Mouse (Mus musculus) activated CD4-positive, CD25-positive, alpha-beta regulatory T cell, adult 4 months (primary cell): ENCODE measurements around the gene Plxnb1. TPM values are rescaled to one million over a fixed set of nuclear protein-coding genes. Genes with fewer than 3 reads are reported as not detected.

Experiments used
- ATAC-seq: one replicate; pipeline ENCODE4 v1.8.0; 2017
- polyA plus RNA-seq, 2 experiments: library from polyadenylated mRNA; unstranded; fragments of 100-300 nt; shearing (Covaris generic); gene quantifications; one replicate each; pipeline ENCODE4 v1.2.1; 2017

The Plxnb1 gene
- polyA plus RNA-seq: under 1 TPM; 0.16 to 0.80 TPM

DNA sequence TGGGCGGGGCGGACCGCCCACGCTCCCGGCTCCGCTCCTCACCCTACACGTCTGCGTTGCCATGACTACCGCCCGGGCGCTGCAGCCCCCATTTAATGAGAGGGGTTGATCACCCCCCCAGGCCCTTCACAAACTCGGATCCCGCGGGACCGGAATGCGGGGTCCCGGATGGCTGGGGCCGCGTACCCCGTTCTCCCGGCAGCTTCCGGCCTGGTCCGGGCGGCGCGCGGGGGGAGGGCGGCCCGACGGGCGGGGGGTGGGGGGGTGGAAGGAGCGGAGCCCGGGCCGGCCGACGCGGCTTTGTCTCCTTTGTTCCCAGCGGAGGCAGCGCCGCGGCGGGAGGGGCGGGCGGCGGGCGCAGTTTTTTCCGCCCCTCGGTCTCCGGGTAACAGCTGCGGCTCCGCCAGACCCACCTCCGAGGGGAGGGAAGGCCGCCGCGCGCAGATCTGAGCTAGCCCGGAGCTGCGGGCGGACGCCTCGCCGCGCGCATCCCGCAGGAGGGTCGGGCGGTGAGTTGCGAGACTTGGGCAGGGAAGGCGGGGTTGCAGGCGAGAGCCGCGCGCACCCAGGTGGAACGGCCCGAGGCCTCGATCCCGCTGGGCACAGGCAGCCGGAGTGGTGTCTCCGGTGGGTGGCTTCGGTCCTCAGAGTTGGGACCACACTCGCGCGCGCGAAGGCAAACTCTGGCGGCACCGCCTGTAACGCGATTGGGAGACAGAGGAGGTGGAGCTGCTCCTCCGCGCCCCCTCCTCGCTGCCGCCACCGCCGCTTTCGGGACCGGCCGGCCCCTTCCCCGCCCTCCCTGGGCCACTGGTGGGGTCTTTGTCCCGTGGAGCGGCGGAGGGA is at the start of gene Plxnb1:
Plxnb1 (plus strand) TSS at position 253 of the 846 bp plus-strand sequence.
- peak; percentile 59 for ATAC-seq

DNA sequence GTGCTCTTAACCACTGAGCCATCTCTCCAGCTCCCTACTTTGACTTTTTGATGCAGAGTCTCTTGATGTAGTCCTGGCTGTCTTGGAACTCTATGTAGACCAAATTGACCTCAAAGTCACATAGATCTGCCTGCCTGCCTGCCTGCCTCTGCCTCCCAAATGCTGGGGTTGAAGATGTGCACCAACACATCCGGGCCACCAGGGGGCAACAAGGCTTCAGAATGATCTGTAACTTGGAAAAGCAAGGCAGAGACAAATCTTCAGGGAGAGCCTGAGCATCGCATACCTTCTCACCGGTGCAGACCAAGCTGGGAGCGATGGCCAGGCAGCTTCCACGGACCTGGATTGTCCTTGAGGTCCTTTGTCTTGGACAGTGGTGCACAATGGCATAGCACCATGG is 48.9 kb upstream of the Plxnb1 start:
- peak; percentile 18 for ATAC-seq

DNA sequence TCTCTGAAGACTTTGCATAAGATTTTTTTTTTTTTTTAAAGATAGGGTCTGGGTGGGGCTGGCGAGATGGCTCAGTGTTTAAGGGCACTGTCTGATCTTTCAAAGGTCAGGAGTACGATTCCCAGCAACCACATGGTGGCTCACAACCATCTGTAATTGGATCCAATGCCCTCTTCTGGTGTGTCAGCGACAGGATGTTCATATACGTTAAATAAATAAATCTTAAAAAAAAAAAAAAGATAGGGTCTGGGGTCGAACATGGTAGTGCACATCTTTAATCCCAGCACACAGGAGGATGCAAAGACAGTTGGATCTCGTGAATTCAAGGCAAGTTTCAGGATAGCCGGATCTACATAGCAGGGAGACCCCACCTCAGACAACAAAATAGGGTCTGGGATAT is 45.9 kb upstream of the Plxnb1 start:
- no peak for ATAC-seq

- no peak for ATAC-seq
Measured at GRCm38 (mm10) chr9:109049996-109050673, 45.1 kb upstream of the Plxnb1 start.

- no peak for ATAC-seq
Measured at GRCm38 (mm10) chr9:109050674-109050997, 44.6 kb upstream of the Plxnb1 start.

DNA sequence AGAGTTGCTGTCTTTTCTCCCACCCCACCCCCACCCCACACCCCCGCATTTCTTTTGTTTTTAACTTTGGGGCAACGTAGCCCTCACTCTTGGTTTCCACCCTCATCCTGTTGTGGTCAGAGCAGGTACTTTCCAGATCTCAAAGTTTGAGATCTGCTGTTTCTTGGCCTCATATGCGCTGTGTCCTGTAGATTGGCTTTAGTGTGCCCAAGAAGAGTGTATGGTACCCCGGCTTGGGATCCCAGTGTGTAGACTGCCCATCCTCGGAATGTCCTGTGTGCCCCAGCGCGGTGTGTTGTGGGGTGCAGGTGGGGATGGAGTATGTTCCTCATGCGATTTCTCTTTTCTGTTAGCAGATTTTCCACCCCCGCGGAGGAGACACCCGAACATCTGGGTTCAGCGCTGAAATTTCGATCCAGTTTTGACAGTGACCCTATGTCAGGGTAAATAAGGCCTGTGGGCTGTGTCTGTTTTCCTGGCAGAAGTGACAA is 44.1 kb upstream of the Plxnb1 start:
- peak; percentile 50 for ATAC-seq

GRCm38 (mm10) chr9:109051651-109052489 is 43.3 kb upstream of the Plxnb1 start:
- peak; percentile 47 for ATAC-seq

DNA sequence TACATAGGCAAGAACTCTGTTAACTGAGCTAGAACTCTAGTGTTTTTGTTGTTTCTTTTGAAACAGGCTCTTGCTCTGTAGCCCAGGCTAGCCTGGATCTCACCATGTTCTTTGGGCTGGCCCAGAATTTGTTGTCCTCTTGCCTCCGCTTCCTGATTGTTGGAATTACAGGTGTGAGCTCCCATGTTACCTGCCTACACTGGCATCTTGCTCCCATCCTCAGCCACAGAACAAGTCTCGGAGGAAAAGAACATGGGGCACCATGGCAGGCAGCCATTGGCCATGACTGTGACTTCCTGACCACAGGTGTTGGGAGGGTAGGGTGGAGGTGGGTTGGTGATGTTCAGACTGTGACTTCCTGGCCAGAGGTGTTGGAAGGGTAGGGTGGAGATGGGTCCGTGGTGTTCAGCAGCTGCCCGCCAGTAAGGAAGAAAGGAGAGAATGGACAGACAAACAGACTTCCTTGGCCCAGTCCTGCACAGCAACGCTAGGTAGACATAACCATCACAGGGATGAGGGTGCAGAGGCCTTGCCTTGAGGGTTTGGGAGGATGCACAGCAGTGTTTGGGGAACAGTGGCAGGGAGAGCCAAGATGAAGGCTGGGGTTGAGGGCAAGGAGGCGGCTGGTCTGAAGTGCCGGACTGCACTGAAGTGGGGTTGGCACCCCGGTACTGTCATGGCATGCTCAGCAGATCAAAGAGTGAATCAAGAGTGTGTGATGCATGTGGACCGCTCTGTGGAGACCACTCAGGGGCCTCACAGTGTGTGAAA is 42.5 kb upstream of the Plxnb1 start:
- ATAC-seq: peak; percentile 31

DNA sequence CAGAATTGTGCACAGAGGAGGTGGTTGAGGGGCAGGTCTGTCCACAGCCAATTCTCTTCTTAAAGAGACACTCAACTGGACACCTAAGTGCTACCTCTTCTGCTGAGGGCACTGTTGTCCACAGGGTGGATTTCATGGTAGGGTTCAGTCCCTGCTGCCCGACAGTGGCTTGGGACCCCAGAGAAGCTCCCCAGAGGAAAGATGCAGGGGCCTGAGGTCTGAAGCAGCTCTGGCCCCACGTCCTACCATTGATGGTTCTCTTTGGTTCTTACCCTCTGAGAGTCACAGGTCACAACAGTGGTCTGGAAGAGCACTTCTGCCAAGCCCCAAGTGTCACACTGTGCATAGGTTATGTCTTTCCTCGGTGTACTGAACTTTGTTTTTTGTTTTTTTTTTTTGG is 41.8 kb upstream of the Plxnb1 start:
- ATAC-seq: no peak

DNA sequence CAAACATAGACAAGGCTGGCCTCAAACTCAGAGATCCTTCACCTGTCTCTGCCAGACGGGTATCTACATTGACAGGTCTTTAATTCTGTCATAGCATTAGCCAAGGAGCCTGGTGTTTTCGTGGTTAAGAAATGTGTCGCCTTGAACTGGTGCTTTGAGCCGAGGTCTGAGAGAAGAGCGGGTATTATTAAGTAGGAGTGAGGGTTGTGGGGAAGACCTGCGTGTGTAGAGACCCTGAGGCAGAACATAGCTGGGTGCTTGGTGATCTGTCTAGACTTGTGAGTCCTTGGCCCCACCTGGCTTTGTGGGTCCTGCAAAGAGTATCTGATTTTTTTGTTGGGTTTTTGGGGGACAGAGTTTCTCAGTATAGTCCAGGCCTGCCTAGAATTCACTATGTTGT is 41.3 kb upstream of the Plxnb1 start:
- no peak for ATAC-seq

DNA sequence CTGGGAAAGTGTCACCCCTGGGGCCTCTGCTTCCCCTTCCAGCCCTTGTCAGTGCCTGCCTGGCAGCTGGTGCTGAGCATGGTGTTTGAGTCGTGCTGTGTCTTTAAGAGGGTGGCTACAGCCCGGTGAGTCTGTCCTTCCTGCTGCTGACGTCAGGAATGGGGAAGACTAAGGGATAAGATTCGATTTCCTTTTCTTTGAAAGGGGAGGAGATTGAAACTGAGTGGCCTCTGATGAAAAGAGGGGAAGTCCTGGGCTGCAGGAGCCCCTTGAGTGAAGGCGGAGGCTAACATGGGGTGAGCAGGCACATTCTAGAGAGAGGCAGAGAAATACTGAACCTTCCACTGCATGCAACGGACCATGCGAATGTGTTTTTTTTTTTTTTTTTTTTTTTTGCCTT is 40.5 kb upstream of the Plxnb1 start:
- peak; percentile 23 for ATAC-seq

DNA sequence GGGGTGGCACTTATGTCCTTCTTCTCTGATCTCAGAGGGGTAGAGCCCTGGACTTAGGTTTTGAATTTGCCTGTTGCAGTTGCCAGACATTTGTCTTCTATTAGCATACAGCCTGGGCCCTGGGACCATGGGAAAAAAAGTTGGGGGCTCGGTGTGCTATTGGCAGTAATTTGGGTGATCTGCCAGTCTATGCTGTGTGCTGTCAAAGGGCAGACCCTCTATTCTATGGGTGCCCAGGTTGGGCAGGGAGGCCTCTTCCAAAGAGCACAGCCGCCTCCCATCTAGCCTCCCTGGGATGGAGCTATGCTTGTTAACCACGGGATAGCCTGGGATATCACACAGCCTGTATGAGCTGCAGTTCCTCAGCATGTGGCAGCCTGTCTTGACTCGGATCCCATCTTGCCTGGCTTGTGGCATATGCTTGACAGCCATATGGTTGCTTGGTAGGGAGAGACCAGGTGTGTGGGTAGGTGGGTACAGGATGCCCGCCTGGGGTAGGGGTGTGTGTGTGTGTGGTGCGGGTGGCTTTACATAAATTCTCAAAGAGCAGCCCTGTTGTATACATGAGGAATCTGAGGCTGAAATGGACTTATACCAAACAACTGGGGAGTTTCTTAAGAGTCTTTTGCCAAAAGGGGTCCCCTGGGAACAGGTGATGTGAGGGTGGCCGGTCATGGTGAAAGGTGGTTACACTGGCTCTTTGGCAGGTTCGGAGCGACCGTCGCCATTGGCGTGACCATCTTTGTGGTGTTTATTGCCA is 39.7 kb upstream of the Plxnb1 start:
- ATAC-seq: no peak

DNA sequence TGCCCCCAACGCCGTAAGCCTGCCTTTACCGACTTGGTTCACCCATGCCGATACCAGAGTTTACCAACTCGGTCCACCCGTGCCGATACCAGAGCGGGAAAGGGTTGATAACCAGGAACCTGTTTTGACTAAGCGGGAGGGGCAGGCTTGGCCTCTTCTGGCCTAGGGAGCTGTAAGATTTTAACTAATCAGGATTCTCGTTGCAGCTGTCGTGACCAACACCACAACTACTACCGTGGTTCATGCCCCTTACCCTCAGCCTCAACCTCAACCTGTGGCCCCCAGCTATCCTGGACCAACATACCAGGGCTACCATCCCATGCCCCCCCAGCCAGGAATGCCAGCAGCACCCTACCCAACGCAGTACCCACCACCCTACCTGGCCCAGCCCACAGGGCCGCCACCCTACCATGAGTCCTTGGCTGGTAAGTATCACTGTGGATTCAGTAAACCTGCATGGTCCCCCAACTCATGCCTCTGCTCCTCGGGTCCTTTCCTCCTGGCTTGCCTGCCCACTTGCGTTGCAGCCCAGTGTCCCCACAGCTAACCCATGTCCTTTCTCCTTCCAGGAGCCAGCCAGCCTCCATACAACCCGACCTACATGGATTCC is 39.0 kb upstream of the Plxnb1 start:
- no peak for ATAC-seq

GRCm38 (mm10) chr9:109056916-109057315 is 38.3 kb upstream of the Plxnb1 start:
- ATAC-seq: no peak

- ATAC-seq: no peak
Measured at GRCm38 (mm10) chr9:109057543-109057942, 37.6 kb upstream of the Plxnb1 start.

DNA sequence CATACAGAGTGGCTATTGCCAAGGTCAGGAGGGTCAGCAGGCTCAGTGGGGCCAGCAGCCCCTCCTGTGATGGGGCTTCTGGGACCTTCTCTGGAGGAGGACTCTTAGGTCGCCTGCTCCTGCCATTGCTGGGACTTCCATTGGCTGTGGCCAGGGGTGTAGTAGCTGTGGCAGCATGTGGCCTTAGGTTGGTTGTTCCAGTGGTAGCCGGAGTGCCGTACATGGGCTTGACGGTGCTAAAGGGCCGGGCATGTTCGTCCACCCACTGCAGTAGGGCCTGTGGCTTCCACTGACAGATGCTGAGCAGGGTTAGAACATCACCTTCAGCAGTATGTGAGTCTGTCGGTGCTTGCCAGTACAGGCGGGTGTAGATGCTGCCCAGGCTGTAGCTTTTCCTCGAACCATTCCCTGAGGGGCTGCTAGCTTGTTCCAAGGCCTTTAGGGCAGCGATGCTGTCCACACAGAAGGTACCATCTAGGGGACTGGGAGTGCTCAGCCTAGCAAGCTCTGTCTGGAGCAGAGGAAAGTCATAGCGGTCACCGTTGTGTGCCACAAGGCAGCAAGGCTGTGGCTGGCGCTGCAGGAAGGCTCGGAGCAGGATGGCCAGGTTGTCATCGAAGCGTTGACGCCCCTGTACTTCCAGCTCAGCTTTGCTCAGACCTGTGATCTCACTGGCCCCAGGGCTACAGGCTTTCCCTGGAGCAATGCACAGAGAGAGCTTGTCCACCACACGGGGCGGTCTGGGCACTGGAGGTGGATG is 37.0 kb upstream of the Plxnb1 start:
- ATAC-seq: no peak

GRCm38 (mm10) chr9:109059136-109059903 is 35.9 kb upstream of the Plxnb1 start, which contains the start of gene Trex1:
Trex1 (minus strand) TSS chr9:109059734.
- ATAC-seq: peak; percentile 59

DNA sequence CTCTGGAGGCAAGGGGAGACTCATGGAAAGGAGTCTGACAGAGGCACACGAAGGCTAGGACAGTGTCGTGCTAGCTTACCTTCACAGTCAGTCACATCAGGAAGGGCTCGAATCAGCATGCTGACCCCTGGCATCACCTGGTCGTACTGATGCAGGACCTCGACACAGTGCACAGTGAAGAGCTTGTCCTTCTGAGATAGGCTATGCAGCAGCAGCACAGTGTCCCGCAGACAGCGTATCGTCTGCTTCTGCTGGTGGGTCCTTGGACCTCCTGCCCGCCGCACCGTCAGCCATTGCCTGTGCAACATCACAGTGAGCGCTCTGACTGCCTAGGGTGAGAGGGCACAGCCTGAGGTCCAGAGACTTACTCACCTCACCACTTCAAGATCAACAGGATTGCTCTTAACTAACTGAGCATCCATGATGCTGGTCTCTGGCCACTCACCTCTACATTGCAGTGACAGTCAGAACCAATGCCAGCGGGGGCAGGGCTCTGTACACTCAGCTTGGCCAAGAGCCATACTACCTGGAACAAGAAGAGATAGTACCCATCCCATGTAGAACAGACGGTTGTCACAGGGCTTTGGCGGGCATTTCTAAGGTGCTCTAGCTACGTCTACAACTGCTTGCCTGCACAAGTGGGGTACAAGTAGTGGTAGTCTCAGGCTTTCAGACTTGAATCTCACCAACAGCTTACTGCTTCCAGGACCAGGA is 34.8 kb upstream of the Plxnb1 start:
- no peak for ATAC-seq

DNA sequence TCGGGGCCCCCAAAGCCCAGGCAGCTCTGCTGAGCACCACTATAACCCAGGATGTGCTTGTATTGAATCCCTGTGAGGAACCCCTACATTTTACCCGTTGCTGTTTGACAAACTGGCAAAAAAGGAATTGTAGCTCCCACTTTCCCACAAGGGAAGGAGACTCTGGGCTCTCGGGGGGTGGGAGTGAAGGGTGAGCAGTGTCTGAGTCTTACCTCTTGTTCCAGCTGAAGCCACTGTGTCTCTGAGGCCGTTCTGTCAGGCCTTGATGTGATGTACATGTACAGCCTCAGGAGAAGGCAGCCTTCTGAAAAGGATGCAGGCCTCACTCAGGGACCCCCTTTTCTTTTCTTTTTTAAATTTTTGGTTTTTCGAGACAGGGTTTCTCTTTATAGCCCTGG is 34.3 kb upstream of the Plxnb1 start:
- ATAC-seq: no peak
